Mouse (Mus musculus) lung, embryonic 16.5 days (tissue): ENCODE data around the gene Loxl1. TPM values are rescaled to one million over a fixed set of nuclear protein-coding genes. Genes with fewer than 3 reads are reported as not detected.

Source experiments
- ATAC-seq: fragments of 200-750 bp; cut with Nextera tagmentation; 2 replicates; pipeline ENCODE4 v1.8.0; 2017; ENCODE audit warnings: low read depth, mild to moderate bottlenecking, moderate library complexity
- H3K27ac ChIP-seq: fragments of 300-500 bp; sonication (generic); 2 replicates; pipeline ENCODE4 v1.5.1; 2014; ENCODE audit warnings: mild to moderate bottlenecking, control low read depth, low read length
- H3K27me3 ChIP-seq: fragments of 300-500 bp; sonication (generic); 2 replicates; pipeline ENCODE4 v1.6.1; 2014; ENCODE audit warnings: low read depth, low read length, mixed read lengths; ENCODE audit not compliant: control insufficient read depth, insufficient read depth
- H3K36me3 ChIP-seq: fragments of 300-500 bp; sonication (generic); 2 replicates; pipeline ENCODE4 v1.6.1; 2014; ENCODE audit warnings: low read length; ENCODE audit not compliant: control insufficient read depth, insufficient read depth
- H3K4me1 ChIP-seq: fragments of 300-500 bp; sonication (generic); replicated peaks from 2 replicates; pipeline ENCODE4 v1.6.1; 2014; ENCODE audit warnings: low read length, mixed read lengths; ENCODE audit not compliant: control insufficient read depth, insufficient read depth
- H3K4me2 ChIP-seq: fragments of 300-500 bp; sonication (generic); 2 replicates; pipeline ENCODE4 v1.6.1; 2014; ENCODE audit warnings: low read depth, low read length, control low read depth
- H3K4me3 ChIP-seq: fragments of 300-500 bp; sonication (generic); 2 replicates; pipeline ENCODE4 v1.5.1; 2014; ENCODE audit warnings: mild to moderate bottlenecking, low read length, control low read depth
- H3K9ac ChIP-seq: fragments of 300-500 bp; sonication (generic); 2 replicates; pipeline ENCODE4 v1.6.1; 2014; ENCODE audit warnings: low read length, control low read depth
- H3K9me3 ChIP-seq: fragments of 300-500 bp; sonication (generic); 2 replicates; pipeline ENCODE4 v1.6.1; 2016; ENCODE audit warnings: low read length; ENCODE audit not compliant: control insufficient read depth
- WGBS: fragments of 180-500 bp; shearing (Covaris S2); extraction: QIAGEN DNeasy Blood & Tissue Kit; methylation state at CpG from one replicate; pipeline ENCODE4 v1.1.7; 2014; 5-methylcytosine and 5-hydroxymethylcytosine counted together
- polyA plus RNA-seq: library from polyadenylated mRNA; unstranded; fragments of >200 nt; fragmentation: Nextera tagmentation; extraction: Ambion mirVana; gene quantifications from 2 replicates; pipeline ENCODE4 v1.2.1, GENCODE M21; 2015

Loxl1 gene
- polyA plus RNA-seq, 1 experiment from 2014 or later = 38.6 TPM

GRCm38 (mm10) chr9:58289090-58289489, 23.9 kb downstream of the Loxl1 start:
- Histone ChIP-seq H3K27ac (no peak overlapping the region), H3K4me2 (no peak overlapping the region), H3K27me3 (no peaks in the 10 kb centered on the region), H3K4me1 (no peaks in the 10 kb centered on the region), H3K9me3 (no peaks in the 10 kb centered on the region), H3K9ac (no peak overlapping the region), H3K36me3 (no peaks in the 10 kb centered on the region), H3K4me3 (no peak overlapping the region)
- WGBS = 81% methylated on average over 1 of the region's 1 CpGs
- ATAC-seq = no peak

GRCm38 (mm10) chr9:58283431-58283830, 29.6 kb downstream of the Loxl1 start:
- Histone ChIP-seq H3K9ac (no peak overlapping the region), H3K9me3 (no peaks in the 10 kb centered on the region), H3K4me1 (peaks cover 8% of the 10 kb centered on the region), H3K36me3 (no peaks in the 10 kb centered on the region), H3K4me3 (no peak overlapping the region), H3K27me3 (no peaks in the 10 kb centered on the region), H3K27ac (peak overlapping the region; percentile 38), H3K4me2 (0 out of 2 replicates have a peak overlapping the region, but pooled peaks have one; percentile 4)
- WGBS = 24% methylated on average over 7 of the region's 7 CpGs
- ATAC-seq = peak; percentile 64

- Histone ChIP-seq H3K9me3 (no peaks in the 10 kb centered on the region), H3K9ac (no peak overlapping the region), H3K4me3 (no peak overlapping the region), H3K27ac (no peak overlapping the region), H3K4me1 (peaks cover 8% of the 10 kb centered on the region), H3K36me3 (no peaks in the 10 kb centered on the region), H3K27me3 (no peaks in the 10 kb centered on the region), H3K4me2 (no peak overlapping the region)
- ATAC-seq = no peak
- 49% methylated on average over 3 of the region's 3 CpGs for WGBS
Measured at GRCm38 (mm10) chr9:58281597-58281996, 31.4 kb downstream of the Loxl1 start.

GRCm38 (mm10) chr9:58280259-58281109, 32.5 kb downstream of the Loxl1 start:
- 36% methylated on average over 9 of the region's 9 CpGs for WGBS
- no peak overlapping the region for H3K4me2 ChIP-seq

GRCm38 (mm10) chr9:58279780-58280179, 33.2 kb downstream of the Loxl1 start:
- no peak overlapping the region for H3K27ac ChIP-seq
- H3K4me3 ChIP-seq = no peak overlapping the region
- no peaks in the 10 kb centered on the region for H3K9me3 ChIP-seq
- no peak overlapping the region for H3K9ac ChIP-seq
- no peak for ATAC-seq
- no peaks in the 10 kb centered on the region for H3K36me3 ChIP-seq
- 35% methylated on average over 5 of the region's 5 CpGs for WGBS
- H3K27me3 ChIP-seq = no peaks in the 10 kb centered on the region
- H3K4me1 ChIP-seq = peaks cover 18% of the 10 kb centered on the region
- no peak overlapping the region for H3K4me2 ChIP-seq

More at GRCm38 (mm10) chr9:58280259-58281109, 32.5 kb downstream of the Loxl1 start:
- H3K4me1 ChIP-seq = peaks cover 11% of the 10 kb centered on the region
- H3K36me3 ChIP-seq = no peaks in the 10 kb centered on the region
- H3K27ac ChIP-seq = no peak overlapping the region
- no peaks in the 10 kb centered on the region for H3K9me3 ChIP-seq
- H3K27me3 ChIP-seq = no peaks in the 10 kb centered on the region
- ATAC-seq = peak; percentile 62
- H3K4me3 ChIP-seq = no peak overlapping the region
- H3K9ac ChIP-seq = no peak overlapping the region

GRCm38 (mm10) chr9:58278821-58279723, 33.9 kb downstream of the Loxl1 start:
- no peaks in the 10 kb centered on the region for H3K27me3 ChIP-seq
- H3K9ac ChIP-seq = no peak overlapping the region
- no peak overlapping the region for H3K4me3 ChIP-seq
- ATAC-seq = no peak
- H3K9me3 ChIP-seq = no peaks in the 10 kb centered on the region
- H3K4me1 ChIP-seq = peaks cover 22% of the 10 kb centered on the region
- no peaks in the 10 kb centered on the region for H3K36me3 ChIP-seq
- WGBS = 59% methylated on average over 4 of the region's 4 CpGs
- no peak overlapping the region for H3K27ac ChIP-seq
- H3K4me2 ChIP-seq = no peak overlapping the region

GRCm38 (mm10) chr9:58278313-58278712, 34.7 kb downstream of the Loxl1 start:
- no peak overlapping the region for H3K9ac ChIP-seq
- no peaks in the 10 kb centered on the region for H3K9me3 ChIP-seq
- WGBS = 92% methylated on average over 4 of the region's 4 CpGs
- H3K36me3 ChIP-seq = no peaks in the 10 kb centered on the region
- peaks cover 20% of the 10 kb centered on the region for H3K4me1 ChIP-seq
- no peak overlapping the region for H3K4me3 ChIP-seq
- ATAC-seq = no peak
- H3K27ac ChIP-seq = no peak overlapping the region
- no peaks in the 10 kb centered on the region for H3K27me3 ChIP-seq
- H3K4me2 ChIP-seq = no peak overlapping the region

- Histone ChIP-seq H3K36me3 (no peaks in the 10 kb centered on the region), H3K9me3 (no peaks in the 10 kb centered on the region), H3K4me3 (no peak overlapping the region), H3K27me3 (no peaks in the 10 kb centered on the region), H3K27ac (peak overlapping the region; percentile 16; the same call in 1 of the 2 replicates), H3K9ac (no peak overlapping the region), H3K4me2 (no peak overlapping the region), H3K4me1 (peaks cover 20% of the 10 kb centered on the region)
- no peak for ATAC-seq
- 56% methylated on average over 5 of the region's 5 CpGs for WGBS
Measured at GRCm38 (mm10) chr9:58276346-58276745, 36.6 kb downstream of the Loxl1 start.

- no peaks in the 10 kb centered on the region for H3K27me3 ChIP-seq
- no peak for ATAC-seq
- peaks cover 20% of the 10 kb centered on the region for H3K4me1 ChIP-seq
- WGBS = 62% methylated on average over 3 of the region's 3 CpGs
- no peaks in the 10 kb centered on the region for H3K9me3 ChIP-seq
- peak overlapping the region; percentile 30; the same call in 1 of the 2 replicates for H3K9ac ChIP-seq
- H3K4me2 ChIP-seq = peak overlapping the region; percentile 37
- H3K36me3 ChIP-seq = no peaks in the 10 kb centered on the region
- peak overlapping the region; percentile 76 for H3K27ac ChIP-seq
- H3K4me3 ChIP-seq = peak overlapping the region; percentile 4; the same call in 1 of the 2 replicates
Measured at GRCm38 (mm10) chr9:58275797-58276196, 37.2 kb downstream of the Loxl1 start.
